Mouse (Mus musculus) ES-E14 (cell line): ENCODE data around the gene Tgfbr2.

ENCODE experiments used
- CHD2 ChIP-seq: IDR thresholded peaks from 2 replicates; pipeline ENCODE4 v1.6.1; 2014; ENCODE audit warnings: mild to moderate bottlenecking, low read depth, low read length, inconsistent platforms
- HCFC1 ChIP-seq: IDR thresholded peaks from 2 replicates; pipeline ENCODE4 v1.6.1; 2012; ENCODE audit warnings: low read length, inconsistent platforms, borderline replicate concordance; ENCODE audit not compliant: insufficient read depth
- MAFK ChIP-seq: IDR thresholded peaks from 2 replicates; pipeline ENCODE4 v1.6.1; 2014; ENCODE audit warnings: mild to moderate bottlenecking, low read depth, low read length, inconsistent platforms; ENCODE audit not compliant: insufficient read depth
- ZC3H11A ChIP-seq: IDR thresholded peaks from 2 replicates; pipeline ENCODE4 v1.6.1; 2012; ENCODE audit warnings: low read depth, mild to moderate bottlenecking, inconsistent platforms, low read length, borderline replicate concordance
- ZNF384 ChIP-seq: IDR thresholded peaks from 2 replicates; pipeline ENCODE4 v1.6.1; 2012; ENCODE audit warnings: low read depth, low read length, inconsistent platforms

- no peak for TF ChIP-seq CHD2
- no peak for TF ChIP-seq MAFK
- TF ChIP-seq ZC3H11A = no peak
- no peak for TF ChIP-seq ZNF384
- TF ChIP-seq HCFC1 = no peak
Observed at GRCm38 (mm10) chr9:116193889-116194450, 18.8 kb upstream of the Tgfbr2 start.
